Mouse (Mus musculus) embryo, embryonic 10 days (tissue): ENCODE results near the gene Ctbs.

Experiments
- DNase-seq: peaks from one replicate; pipeline ENCODE4 v3.0.0-alpha.2; 2015; ENCODE audit warnings: low spot score

Ctbs gene

DNA sequence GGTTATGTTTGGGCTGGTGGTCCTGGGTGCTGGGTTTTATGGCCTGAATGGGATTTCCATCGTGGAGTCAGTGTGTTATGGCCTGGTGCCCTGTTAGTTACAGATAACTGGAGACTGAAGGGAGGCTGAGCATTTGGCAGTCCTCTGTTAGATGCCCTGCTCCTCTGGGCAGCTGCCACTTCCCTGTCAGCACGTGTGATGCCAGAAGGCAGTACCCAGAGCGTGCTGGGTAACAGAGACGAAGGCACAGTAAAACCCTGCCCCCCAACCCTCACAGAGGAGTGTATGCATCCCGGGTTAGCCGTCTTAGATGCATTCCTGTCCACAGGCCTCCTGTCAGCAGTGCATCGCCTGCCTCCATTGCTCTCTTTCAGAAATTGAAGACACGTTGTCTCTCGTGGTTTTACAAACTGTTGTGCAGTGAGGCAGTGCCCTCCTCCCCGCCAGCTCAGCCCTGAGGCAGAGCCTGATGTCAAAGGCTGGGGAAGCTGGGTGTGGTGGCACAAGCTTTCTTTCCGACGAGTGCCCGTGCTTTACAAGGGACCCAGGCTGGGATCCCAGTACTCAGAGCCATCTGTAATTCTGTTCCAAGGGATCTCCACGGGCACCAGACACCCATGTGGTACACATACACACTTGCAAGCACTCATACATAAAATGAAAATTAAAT, 15.8 kb upstream of the Ctbs start:
- no peak for DNase-seq

- DNase-seq, result no peak
Observed at GRCm38 (mm10) chr3:146434686-146435085, 14.9 kb upstream of the Ctbs start.

GRCm38 (mm10) chr3:146435533-146435932, 14.1 kb upstream of the Ctbs start:
- DNase-seq, result no peak

- DNase-seq, result no peak
Observed at GRCm38 (mm10) chr3:146436114-146436513, 13.5 kb upstream of the Ctbs start.

- no peak for DNase-seq
Observed at GRCm38 (mm10) chr3:146440011-146440410, 9.6 kb upstream of the Ctbs start.

- no peak for DNase-seq
Observed at GRCm38 (mm10) chr3:146440422-146440821, 9.2 kb upstream of the Ctbs start.

DNA sequence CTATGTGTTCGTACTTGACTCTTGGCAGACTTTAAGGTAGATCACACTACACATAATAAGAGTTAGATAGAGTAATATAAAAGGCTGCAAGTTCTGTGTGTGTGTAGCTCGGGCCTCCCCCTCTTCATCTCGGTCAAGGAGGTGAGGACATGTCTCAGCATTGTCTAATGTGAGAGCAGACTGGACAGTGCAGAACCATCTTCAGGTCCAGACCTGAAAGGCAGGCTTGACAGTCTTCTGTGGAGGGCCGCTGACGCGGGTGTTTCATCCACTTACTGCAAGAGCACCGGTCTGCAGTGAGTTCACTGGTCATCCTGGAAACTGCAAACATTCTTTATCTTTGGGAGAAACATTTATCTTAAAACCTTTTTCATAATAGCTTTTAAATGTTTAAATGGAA, 7.1 kb upstream of the Ctbs start:
- DNase-seq, result no peak

GRCm38 (mm10) chr3:146442936-146443335, 6.7 kb upstream of the Ctbs start:
- DNase-seq, result no peak

DNA sequence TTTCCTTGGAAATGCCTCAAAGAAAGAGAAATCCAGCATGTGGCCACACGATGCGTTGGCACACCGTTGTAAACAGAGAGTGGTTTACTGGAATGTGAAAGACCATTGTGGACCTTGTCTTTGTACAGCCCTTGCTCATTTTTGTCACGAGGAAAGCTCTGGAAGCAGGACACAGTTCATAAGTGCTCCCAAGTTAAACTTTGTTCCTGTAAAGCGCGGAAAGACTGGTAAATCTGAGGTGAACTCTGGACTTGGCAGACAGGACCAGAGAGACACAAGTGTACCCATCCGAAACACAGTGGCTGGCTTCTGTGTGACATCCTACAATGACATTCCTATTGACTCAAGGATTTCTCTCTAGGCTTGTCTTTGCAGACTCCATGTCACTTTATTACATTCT, 6.2 kb upstream of the Ctbs start:
- DNase-seq, result no peak

- no peak for DNase-seq
Observed at GRCm38 (mm10) chr3:146444880-146445279, 4.7 kb upstream of the Ctbs start.

DNA sequence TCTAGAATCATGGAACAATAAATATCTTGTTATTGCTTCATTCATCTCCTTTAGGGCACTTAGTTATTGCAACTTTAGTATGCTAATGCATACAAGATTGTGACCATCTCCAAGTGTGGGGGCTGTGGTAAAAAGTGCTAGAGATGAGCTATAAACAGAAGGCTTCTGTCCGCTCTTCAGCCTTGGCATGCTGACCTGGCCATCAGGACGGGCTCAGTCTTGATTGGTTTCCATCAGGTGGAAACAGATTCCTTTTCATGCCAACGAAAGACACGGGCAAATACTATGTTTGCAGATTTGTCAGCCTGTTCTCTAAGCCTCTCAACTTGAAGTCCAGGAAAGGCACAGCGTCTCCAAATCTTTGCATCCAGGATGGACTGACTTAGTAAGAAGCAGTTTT, 2.4 kb upstream of the Ctbs start:
- DNase-seq, result no peak

GRCm38 (mm10) chr3:146447598-146447997, 2.0 kb upstream of the Ctbs start:
- DNase-seq, result no peak

DNA sequence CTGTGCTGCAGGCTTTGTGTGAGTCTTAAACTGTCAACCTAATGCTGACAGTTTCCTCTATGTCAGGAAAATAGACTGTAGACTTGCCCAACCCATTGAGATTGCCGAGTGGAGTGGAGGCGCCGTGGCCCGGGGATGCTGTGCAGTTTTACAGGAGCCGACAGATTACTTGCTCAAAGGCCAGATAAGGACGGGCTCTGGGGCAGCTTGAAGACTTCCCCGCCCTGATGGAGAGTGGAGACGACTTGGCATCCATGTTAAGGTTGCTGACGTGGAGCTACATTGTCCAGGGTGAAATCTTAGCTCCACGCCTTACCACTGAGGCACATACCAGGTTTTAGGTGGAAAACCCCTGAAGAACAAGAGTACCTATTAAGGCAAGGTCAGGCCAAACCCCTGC, 1.2 kb upstream of the Ctbs start:
- no peak for DNase-seq

- no peak for DNase-seq
Observed at GRCm38 (mm10) chr3:146448969-146449368, 626 bp upstream of the Ctbs start.

GRCm38 (mm10) chr3:146450371-146450841, 811 bp downstream of the Ctbs start:
- DNase-seq, result peak; percentile 99

DNA sequence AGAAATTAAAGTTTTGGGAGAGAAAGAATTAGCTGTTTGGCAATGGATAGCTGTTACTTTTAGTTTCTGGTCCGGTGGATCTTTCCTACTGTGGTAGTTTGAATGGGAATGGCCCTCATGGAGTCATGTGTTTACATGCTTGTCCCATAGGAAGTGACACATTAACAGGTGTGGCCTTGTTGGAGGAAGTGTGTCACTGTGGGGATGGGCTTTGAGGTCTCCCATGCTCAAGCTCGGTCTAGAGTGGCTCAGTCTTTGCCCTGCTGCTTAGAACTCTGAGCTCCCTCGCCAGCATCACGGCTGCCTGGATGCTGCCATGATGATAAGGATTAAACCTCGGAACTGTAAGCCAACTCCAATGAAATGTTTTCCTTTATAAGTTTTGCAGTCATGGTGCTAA, 1.8 kb downstream of the Ctbs start:
- DNase-seq, result no peak

- no peak for DNase-seq
Observed at GRCm38 (mm10) chr3:146462939-146463338, 13.3 kb downstream of the Ctbs start.

DNA sequence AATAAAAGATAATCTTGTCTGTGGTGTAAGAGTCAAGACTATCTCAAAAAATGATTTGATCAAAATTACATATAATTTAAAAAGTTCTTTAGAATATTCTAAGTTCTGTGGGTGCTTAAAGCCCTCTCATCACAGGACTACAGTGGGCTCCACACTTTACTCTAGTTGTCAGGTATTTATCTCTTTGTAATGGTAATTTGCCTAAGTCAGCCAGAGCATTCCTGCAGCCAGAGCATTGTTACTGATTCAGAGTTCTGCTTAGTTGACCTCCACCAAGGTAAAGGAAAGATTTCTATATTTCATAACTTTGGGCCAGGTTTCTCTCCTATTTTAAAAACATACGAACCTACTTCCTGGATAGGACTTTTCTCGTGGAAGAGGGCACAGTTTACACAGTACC, 19.6 kb downstream of the Ctbs start:
- no peak for DNase-seq

GRCm38 (mm10) chr3:146472657-146473056, 23.1 kb downstream of the Ctbs start:
- DNase-seq, result no peak

GRCm38 (mm10) chr3:146473741-146474140, 24.1 kb downstream of the Ctbs start:
- DNase-seq, result no peak

DNA sequence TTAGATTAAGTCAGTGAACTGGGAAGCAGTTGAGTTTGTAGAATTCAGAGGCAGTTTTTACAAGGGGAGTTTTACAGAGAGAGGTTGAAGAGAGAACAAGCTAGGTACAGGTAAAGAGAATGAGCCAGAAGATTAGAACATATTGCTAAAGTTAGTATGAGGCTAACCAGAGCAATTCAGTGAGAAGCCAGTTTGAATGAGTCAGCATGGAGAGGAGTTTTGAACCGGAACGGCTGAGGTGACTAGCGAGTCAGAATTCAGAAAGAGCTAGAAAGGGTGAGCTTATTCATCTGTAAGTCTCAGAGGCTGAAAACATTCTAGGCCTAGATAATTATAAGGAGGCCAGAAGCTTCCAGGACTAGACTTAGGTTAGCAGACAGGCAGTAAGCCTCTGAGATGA, 24.8 kb downstream of the Ctbs start:
- DNase-seq, result no peak

- DNase-seq, result no peak
Observed at GRCm38 (mm10) chr3:146482044-146482443, 32.4 kb downstream of the Ctbs start.

GRCm38 (mm10) chr3:146486464-146486863, 36.9 kb downstream of the Ctbs start:
- no peak for DNase-seq

DNA sequence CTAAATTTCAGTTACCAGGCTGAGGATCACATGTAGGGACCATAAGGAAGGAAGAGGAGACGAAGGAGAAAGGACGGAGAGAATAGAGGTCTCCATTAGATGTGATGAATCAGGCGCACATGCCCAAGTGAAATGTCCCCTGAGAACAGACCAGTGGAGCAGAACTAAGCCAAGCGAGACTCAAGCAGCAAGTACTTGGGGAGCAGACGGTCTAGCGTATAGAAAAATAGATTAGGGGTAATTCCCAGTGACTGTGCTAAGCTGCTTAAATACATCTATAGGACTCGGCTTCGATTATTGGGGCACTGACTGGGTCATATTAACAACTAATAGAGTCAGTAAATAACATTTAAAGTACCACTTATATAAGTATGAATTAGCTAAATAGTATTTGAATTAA, 45.3 kb downstream of the Ctbs start:
- DNase-seq, result peak; percentile 5
